ENCODE assay signal across 10 mouse cellular contexts in the genomic region with DNA sequence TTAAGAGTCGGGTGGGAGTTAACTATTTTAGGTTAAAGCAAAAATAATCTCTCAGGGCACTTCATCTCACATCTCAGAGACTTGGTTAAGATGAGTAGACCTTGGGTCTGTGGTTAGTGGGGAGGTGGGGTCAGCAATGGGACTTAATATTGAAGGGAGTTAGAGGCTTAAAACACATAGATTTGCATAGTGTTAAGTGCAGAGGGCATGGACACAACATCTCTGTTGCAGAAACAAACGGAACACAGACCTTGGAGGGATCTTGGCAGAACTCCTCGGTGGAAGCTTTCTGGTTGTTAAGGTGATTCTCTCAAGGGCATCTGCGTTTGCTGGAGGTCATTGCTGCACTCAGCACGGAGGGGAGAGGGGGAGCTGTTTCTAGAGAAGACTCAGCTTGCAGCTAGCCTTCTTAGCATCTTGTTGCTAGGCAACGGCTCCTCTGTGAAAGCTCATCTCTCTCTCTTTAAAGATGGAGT. TPM values are rescaled to one million over a fixed set of nuclear protein-coding genes. Genes with fewer than 3 reads are reported as not detected.
DNase-seq lines count a peak whose midpoint lies in the region; ATAC-seq and TF ChIP-seq lines count a peak whose summit lies in the region.
"Had no signal": no experiment of that assay in that cellular context is flagged by ENCODE, and none has a peak within 500 bp of the region (broad histone marks: within the 10 kb centered on the region; RNA-seq: fewer than 3 reads in every experiment).

No protein-coding gene starts in this region.

- no peak overlapping the region for H3K4me3 ChIP-seq in kidney, adult 2 months (ENCODE audit: insufficient read depth, low read depth, low read length)
- no peak overlapping the region for H3K4me3 ChIP-seq in liver, embryonic 13.5 days (replicated peaks)

- peak overlapping the region; percentile 53; the same call in 1 of the 2 replicates for H3K4me2 ChIP-seq in liver, embryonic 13.5 days

- ATAC-seq in liver, embryonic 13.5 days (ENCODE audit: low read depth), result no peak

- TF ChIP-seq CTCF in kidney, adult 2 months (conservative IDR thresholded peaks at IDR 0.05; ENCODE audit: insufficient read depth, insufficient read length, low read depth, low read length), result no peak

- peak; percentile 16 for DNase-seq in kidney, adult 2 months
- no peak for DNase-seq in kidney, adult 11 months
- peak; percentile 4 for DNase-seq in cerebellum, adult 9-11 months
- DNase-seq in frontal cortex, postnatal 10 days (ENCODE audit: low spot score in 2 of 2), result peak; percentile 65 to 76
- DNase-seq in kidney, postnatal 10 days, result peak; percentile 48
- no peak for DNase-seq in liver, embryonic 13.5 days
- DNase-seq in retina, adult 2 months (ENCODE audit: low read depth, low spot score), result peak; percentile 18
- no peak for DNase-seq in spleen, postnatal 4 days (ENCODE audit: low spot score in 2 of 2)

- H3K4me1 ChIP-seq in kidney, adult 2 months (ENCODE audit: control insufficient read depth, insufficient read depth, low read length), result no peaks in the 10 kb centered on the region; the same call in 1 of the 2 replicates
- no peaks in the 10 kb centered on the region; the same call in 1 of the 2 replicates for H3K4me1 ChIP-seq in liver, embryonic 13.5 days (replicated peaks)

- H3K27me3 ChIP-seq in kidney, adult 2 months (replicated peaks; ENCODE audit: control insufficient read depth, insufficient read depth, low read length), result no peaks in the 10 kb centered on the region
- no peaks in the 10 kb centered on the region for H3K27me3 ChIP-seq in liver, embryonic 13.5 days

- no peak overlapping the region for H3K9ac ChIP-seq in liver, embryonic 13.5 days

- no peaks in the 10 kb centered on the region for H3K9me3 ChIP-seq in liver, embryonic 13.5 days (replicated peaks)

- H3K27ac ChIP-seq in kidney, adult 2 months (ENCODE audit: insufficient read depth, low read depth, low read length), result no peak overlapping the region
- no peak overlapping the region for H3K27ac ChIP-seq in liver, embryonic 13.5 days
- H3K27ac ChIP-seq: macrophage had no signal

- TF ChIP-seq POLR2A in kidney, adult 2 months (IDR thresholded peaks at IDR 0.05; ENCODE audit: low read depth, low read length), result no peak

- WGBS in kidney, adult 2 months, result 4% methylated on average over 6 of the region's 6 CpGs
- WGBS in liver, embryonic 13.5 days (ENCODE audit: insufficient replicate concordance), result 9% methylated on average over 6 of the region's 6 CpGs

- no peaks in the 10 kb centered on the region for H3K36me3 ChIP-seq in kidney, adult 2 months (ENCODE audit: control insufficient read depth, insufficient read depth, low read length)
- no peaks in the 10 kb centered on the region for H3K36me3 ChIP-seq in liver, embryonic 13.5 days

RNA-seq across cellular contexts. Expression of a gene that starts 51.0 kb away (rescaled TPM):
- 0.80 and 0.83 TPM in 2 replicates for polyA plus RNA-seq in kidney, adult 2 months (2012; rRNA removed)
- polyA plus RNA-seq in liver, embryonic 13.5 days (2015; fragmentation: Nextera tagmentation; extraction: Ambion mirVana), result not detected in 2 replicates
- polyA plus RNA-seq: macrophage, Patski had no signal

Comparison
In these comparisons a context has a peak if more than half of its experiments do, and no peak if none do; other contexts are left out.
1. DNase-seq: peak in kidney, adult 2 months (single experiment), cerebellum, adult 9-11 months (single experiment), frontal cortex, postnatal 10 days (2 of 2), kidney, postnatal 10 days (single experiment) and retina, adult 2 months (single experiment); none in kidney, adult 11 months (single experiment), liver, embryonic 13.5 days (single experiment) and spleen, postnatal 4 days (0 of 2).